Mouse (Mus musculus): ENCODE measurements around the gene Avpi1. TPM values are rescaled to one million over a fixed set of nuclear protein-coding genes. Genes with fewer than 3 reads are reported as not detected.
A peak's percentile ranks its signal among the peaks of the same experiment; 100 is the strongest.
"Not testable (repeated sequence)": the region's sequence is repeated elsewhere in the genome, so short reads cannot be mapped to it uniquely, and the experiment has no call there.

Gene Avpi1
- total and polyA plus RNA-seq, 2 experiments from 2014 or later, result 9.3 to 11.9 TPM

GRCm38 (mm10) chr19:42086166-42086565, 42.7 kb downstream of the Avpi1 start, which contains the start of gene Morn4:
TSS of gene Morn4 (minus strand) at chr19:42086357.
- no peaks in the 10 kb centered on the region for H3K4me1 ChIP-seq (ENCODE audit: insufficient read depth, low read length)
- WGBS, result under 1% methylated on average over 21 of the region's 21 CpGs

GRCm38 (mm10) chr19:42085690-42086089, 43.2 kb downstream of the Avpi1 start:
- WGBS, result 4% methylated on average over 10 of the region's 10 CpGs
- TF ChIP-seq CTCF (IDR thresholded peaks at IDR 0.05), result no peak
- peak overlapping the region; percentile 72 for H3K4me3 ChIP-seq (ENCODE audit: low read depth, low read length)
- ATAC-seq (ENCODE audit: low FRiP score) (0 out of 2 replicates have a peak, but pooled peaks have one; percentile 0), DNase-seq (ENCODE audit: low spot score) (no peak)
- peak overlapping the region; percentile 77 for H3K27ac ChIP-seq (ENCODE audit: low read depth, low read length)
- H3K9ac ChIP-seq (replicated peaks; ENCODE audit: low read length, poor library complexity, severe bottlenecking), result peak overlapping the region; percentile 86
- no peaks in the 10 kb centered on the region for H3K27me3 ChIP-seq (ENCODE audit: insufficient read depth, low read length)
- H3K9me3 ChIP-seq (ENCODE audit: low read length), result no peaks in the 10 kb centered on the region
- H3K4me1 ChIP-seq (ENCODE audit: insufficient read depth, low read length), result no peaks in the 10 kb centered on the region
- H3K4me2 ChIP-seq (ENCODE audit: low read depth, low read length, poor library complexity, severe bottlenecking), result peak overlapping the region; percentile 72
- no peaks in the 10 kb centered on the region for H3K36me3 ChIP-seq (ENCODE audit: insufficient read depth, low read length)

More at GRCm38 (mm10) chr19:42086166-42086565, 42.7 kb downstream of the Avpi1 start, which contains the start of gene Morn4:
- H3K36me3 ChIP-seq (ENCODE audit: insufficient read depth, low read length), result no peaks in the 10 kb centered on the region
- H3K9me3 ChIP-seq (ENCODE audit: low read length), result no peaks in the 10 kb centered on the region
- H3K27ac ChIP-seq (ENCODE audit: low read depth, low read length), result peak within 1 kb of the TSS; percentile 77
- TF ChIP-seq CTCF (IDR thresholded peaks at IDR 0.05), result no peak
- ATAC-seq (ENCODE audit: low FRiP score) (peak; percentile 84), DNase-seq (ENCODE audit: low spot score) (peak; percentile 97)
- H3K4me2 ChIP-seq (ENCODE audit: low read depth, low read length, poor library complexity, severe bottlenecking), result peak within 1 kb of the TSS; percentile 72
- peak within 1 kb of the TSS; percentile 72 for H3K4me3 ChIP-seq (ENCODE audit: low read depth, low read length)
- H3K27me3 ChIP-seq (ENCODE audit: insufficient read depth, low read length), result no peaks in the 10 kb centered on the region
- peak within 1 kb of the TSS; percentile 86 for H3K9ac ChIP-seq (replicated peaks; ENCODE audit: low read length, poor library complexity, severe bottlenecking)

- not testable (repeated sequence) for H3K27me3 ChIP-seq (ENCODE audit: insufficient read depth, low read length); H3K4me3 ChIP-seq (ENCODE audit: low read depth, low read length); H3K27ac ChIP-seq (ENCODE audit: low read depth, low read length); H3K4me2 ChIP-seq (ENCODE audit: low read depth, low read length, poor library complexity, severe bottlenecking); H3K9me3 ChIP-seq (ENCODE audit: low read length); H3K4me1 ChIP-seq (ENCODE audit: insufficient read depth, low read length); H3K9ac ChIP-seq (replicated peaks; ENCODE audit: low read length, poor library complexity, severe bottlenecking); ATAC-seq (ENCODE audit: low FRiP score); DNase-seq (ENCODE audit: low spot score)
- WGBS, result 96% methylated on average over 5 of the region's 5 CpGs
- peaks cover 17% of the 10 kb centered on the region for H3K36me3 ChIP-seq (ENCODE audit: insufficient read depth, low read length)
Observed at GRCm38 (mm10) chr19:42081613-42082012, 47.2 kb downstream of the Avpi1 start.

GRCm38 (mm10) chr19:42080469-42080868, 48.4 kb downstream of the Avpi1 start:
- H3K4me2 ChIP-seq (ENCODE audit: low read depth, low read length, poor library complexity, severe bottlenecking), result no peak overlapping the region
- TF ChIP-seq CTCF (IDR thresholded peaks at IDR 0.05), result no peak
- no peaks in the 10 kb centered on the region for H3K9me3 ChIP-seq (ENCODE audit: low read length)
- H3K9ac ChIP-seq (replicated peaks; ENCODE audit: low read length, poor library complexity, severe bottlenecking), result no peak overlapping the region
- 69% methylated on average over 11 of the region's 11 CpGs for WGBS
- DNase-seq (ENCODE audit: low spot score), result no peak
- peaks cover 28% of the 10 kb centered on the region for H3K36me3 ChIP-seq (ENCODE audit: insufficient read depth, low read length)
- H3K27ac ChIP-seq (ENCODE audit: low read depth, low read length), result no peak overlapping the region
- ATAC-seq (ENCODE audit: low FRiP score), result no peak
- H3K4me3 ChIP-seq (ENCODE audit: low read depth, low read length), result no peak overlapping the region
- no peaks in the 10 kb centered on the region for H3K4me1 ChIP-seq (ENCODE audit: insufficient read depth, low read length)
- no peaks in the 10 kb centered on the region for H3K27me3 ChIP-seq (ENCODE audit: insufficient read depth, low read length)

- WGBS, result 80% methylated on average over 5 of the region's 5 CpGs
- no peak for ATAC-seq (ENCODE audit: low FRiP score)
- Histone ChIP-seq H3K9me3 (ENCODE audit: low read length) (no peaks in the 10 kb centered on the region), H3K4me2 (ENCODE audit: low read depth, low read length, poor library complexity, severe bottlenecking) (no peak overlapping the region), H3K27ac (ENCODE audit: low read depth, low read length) (no peak overlapping the region), H3K36me3 (ENCODE audit: insufficient read depth, low read length) (peaks cover 34% of the 10 kb centered on the region), H3K4me3 (ENCODE audit: low read depth, low read length) (no peak overlapping the region), H3K4me1 (ENCODE audit: insufficient read depth, low read length) (no peaks in the 10 kb centered on the region), H3K9ac (replicated peaks; ENCODE audit: low read length, poor library complexity, severe bottlenecking) (no peak overlapping the region), H3K27me3 (ENCODE audit: insufficient read depth, low read length) (no peaks in the 10 kb centered on the region)
- no peak for DNase-seq (ENCODE audit: low spot score)
- no peak for TF ChIP-seq CTCF (IDR thresholded peaks at IDR 0.05)
Observed at GRCm38 (mm10) chr19:42079950-42080349, 48.9 kb downstream of the Avpi1 start.

- WGBS, result 97% methylated on average over 12 of the region's 12 CpGs
- Histone ChIP-seq H3K4me2 (ENCODE audit: low read depth, low read length, poor library complexity, severe bottlenecking) (no peak overlapping the region), H3K27ac (ENCODE audit: low read depth, low read length) (no peak overlapping the region), H3K9me3 (ENCODE audit: low read length) (no peaks in the 10 kb centered on the region), H3K27me3 (ENCODE audit: insufficient read depth, low read length) (no peaks in the 10 kb centered on the region), H3K9ac (replicated peaks; ENCODE audit: low read length, poor library complexity, severe bottlenecking) (no peak overlapping the region), H3K36me3 (ENCODE audit: insufficient read depth, low read length) (peaks cover 39% of the 10 kb centered on the region), H3K4me3 (ENCODE audit: low read depth, low read length) (no peak overlapping the region), H3K4me1 (ENCODE audit: insufficient read depth, low read length) (no peaks in the 10 kb centered on the region)
- DNase-seq (ENCODE audit: low spot score) (no peak), ATAC-seq (ENCODE audit: low FRiP score) (no peak)
- TF ChIP-seq CTCF (IDR thresholded peaks at IDR 0.05), result no peak
Observed at GRCm38 (mm10) chr19:42079006-42079405, 49.9 kb downstream of the Avpi1 start.

Data from midbrain, postnatal 0 days (tissue).